Mouse (Mus musculus): Measurements from ENCODE around the gene Notch2.
"Not testable (repeated sequence)": the region's sequence is repeated elsewhere in the genome, so short reads cannot be mapped to it uniquely, and the experiment has no call there.

Gene Notch2

DNA sequence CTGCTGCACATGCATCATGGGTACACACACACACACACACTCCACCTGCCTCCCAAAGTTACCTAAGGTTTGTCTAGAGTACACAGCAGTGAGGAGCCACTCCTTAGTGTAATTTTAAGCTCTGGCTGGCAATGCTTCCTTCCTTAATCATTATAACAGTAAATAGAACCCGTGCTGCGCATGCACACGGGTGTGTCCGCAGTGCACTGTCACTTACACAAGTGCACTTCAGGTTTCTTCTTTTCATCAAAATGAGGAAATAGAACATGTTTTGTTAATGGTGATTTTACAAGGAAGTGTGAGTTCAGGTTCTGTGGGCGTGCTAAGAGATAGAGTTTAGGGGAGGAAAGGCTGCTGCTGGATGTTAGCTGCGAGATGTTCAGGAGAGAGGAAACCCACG lies 17.8 kb downstream of the Notch2 start:
- in situ Hi-C loops (cut with MseI, MboI), result no loop called here

DNA sequence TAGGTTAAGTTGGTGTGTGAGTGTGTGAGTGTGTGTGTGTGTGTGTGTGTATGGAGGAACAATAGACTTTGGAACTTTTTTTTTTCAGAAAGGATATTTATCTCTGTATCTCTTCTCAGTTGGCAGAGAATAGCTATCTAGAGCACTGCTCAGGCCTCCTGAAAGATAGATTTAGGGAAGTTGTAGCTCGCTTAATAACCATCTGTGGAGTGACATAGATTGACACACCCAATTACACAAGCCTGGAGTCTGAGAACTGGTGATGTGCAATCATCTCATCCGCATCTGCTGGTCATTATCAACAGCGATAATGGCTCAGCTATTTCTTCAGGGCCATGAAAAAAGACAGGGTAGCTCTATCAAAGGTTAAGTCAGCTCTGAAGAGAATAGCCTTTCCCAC lies 18.9 kb downstream of the Notch2 start:
- in situ Hi-C loops (cut with MseI, MboI), result no loop called here

DNA sequence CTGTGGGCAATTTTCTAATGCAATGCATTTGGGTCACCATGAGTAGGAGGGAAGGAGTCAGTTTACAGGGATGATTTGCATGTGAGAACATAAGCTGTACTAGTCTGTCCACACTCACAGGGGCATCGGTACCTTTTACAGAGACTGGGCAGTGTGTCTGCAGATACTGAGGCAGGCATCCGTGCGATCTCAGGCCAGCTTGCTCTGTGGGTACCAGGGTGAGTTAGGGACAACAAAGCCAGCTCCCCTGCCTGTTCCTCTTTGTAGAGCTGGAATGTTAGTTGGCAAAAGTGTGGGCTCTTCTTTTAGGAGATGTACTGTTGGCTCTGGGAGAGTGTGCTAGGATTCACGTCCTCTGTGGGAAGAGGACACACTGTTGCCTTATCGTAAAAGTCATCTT lies 19.6 kb downstream of the Notch2 start:
- in situ Hi-C loops (cut with MseI, MboI), result no loop called here

DNA sequence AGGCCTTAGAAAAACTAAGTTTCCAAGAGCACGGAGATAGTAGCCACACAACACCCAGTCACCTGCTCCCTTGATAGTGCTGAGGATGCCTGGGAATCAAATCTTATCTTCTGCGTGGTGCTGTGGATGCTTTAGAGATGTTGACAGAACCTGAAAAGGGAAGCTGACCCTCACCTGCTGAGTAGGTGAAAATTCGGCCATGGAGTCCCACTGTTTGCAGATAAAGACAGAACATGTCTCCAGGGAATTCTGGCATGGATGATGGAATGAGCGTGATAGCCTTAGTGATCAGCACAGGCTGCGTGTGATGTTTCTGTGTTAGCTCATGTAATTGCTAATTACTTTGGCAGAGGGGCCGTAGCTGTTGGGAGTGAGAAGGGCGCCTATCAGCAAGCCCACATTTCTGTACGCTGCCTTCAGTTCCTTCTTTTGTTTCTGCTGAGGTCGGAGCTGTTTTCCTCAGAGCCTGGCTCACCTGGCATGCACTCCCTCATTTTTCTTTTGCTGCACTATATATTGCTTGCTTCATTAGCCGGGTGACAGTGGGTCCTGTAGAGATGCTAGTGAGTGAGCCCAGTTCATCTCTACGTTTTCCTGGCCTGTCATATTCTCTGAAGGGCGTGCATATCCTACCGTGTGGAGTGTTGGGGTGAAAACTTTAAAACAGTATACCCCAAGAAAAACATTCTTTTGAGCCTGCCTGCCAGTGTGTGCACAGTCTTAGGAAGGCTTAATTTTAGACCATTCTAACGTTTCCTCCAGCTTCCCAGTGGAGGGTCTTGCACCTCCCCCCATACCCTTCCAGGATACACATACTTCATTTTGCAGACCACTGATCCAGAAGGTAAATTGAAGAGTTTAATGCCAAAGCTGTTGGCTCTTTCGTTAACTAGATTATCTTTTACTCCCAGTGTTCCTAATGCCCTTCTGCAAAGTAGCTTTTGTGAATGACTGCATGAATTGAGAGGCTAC lies 21.6 kb downstream of the Notch2 start:
- in situ Hi-C loops (cut with MseI, MboI), result no loop called here

DNA sequence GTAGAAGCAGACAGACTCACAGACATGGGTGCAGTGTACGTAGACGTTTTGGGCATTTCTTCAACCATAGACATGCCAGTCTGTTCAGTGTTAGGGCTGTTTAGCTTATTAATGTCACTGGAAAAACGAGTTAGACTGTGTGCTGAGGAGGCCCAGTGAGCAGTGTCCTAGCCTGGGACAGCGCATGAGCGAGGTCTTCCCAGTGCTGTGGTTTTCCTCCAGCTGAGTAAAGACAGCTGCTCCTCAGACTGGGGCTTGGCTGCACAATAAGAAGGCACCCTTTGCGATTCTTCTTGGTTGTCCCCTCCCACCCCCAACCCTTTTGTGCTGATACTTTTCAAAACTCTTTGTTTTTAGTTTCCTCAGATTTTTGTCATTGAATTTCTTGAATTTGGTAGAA lies 22.8 kb downstream of the Notch2 start:
- in situ Hi-C loops (cut with MseI, MboI), result no loop called here

DNA sequence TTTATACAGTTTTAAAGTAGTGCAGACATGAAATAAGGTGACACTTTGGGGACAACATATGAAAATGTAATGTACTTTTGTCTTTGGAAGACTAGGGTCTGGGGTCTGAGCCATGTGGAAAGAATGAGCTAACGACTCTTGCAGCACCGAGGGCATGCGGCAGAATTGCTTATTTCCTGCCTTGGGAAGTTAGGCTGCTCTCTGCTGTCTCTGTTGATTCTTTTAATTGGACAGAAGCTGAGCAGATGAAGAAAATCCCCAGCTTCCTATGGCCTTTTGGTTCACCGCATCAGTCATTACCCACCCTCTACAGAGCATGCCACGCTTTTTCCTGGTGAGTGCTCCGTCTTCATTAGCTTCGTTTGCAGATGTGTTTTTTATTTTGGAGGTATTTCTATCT lies 23.8 kb downstream of the Notch2 start:
- in situ Hi-C loops (cut with MseI, MboI), result no loop called here

DNA sequence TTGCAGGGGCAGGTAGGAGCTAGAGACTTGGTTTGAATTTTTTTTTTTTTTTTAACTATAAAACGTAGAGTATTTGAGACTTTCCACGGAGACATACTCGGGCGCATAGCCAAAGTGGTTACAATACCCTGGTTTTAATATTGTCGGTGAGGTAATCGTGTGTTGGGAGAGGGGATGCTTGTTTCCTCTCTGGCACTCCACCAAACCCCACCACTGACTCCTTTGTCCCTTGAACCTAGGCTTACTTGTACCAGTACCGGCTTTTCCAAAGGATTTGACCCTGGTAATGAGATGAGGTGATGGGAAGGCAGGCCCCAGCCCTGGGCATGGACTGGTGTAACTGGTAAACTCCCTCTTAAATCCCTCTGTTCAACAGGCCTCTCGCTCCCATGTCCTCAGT lies 25.3 kb downstream of the Notch2 start:
- in situ Hi-C loops (cut with MseI, MboI), result no loop called here

DNA sequence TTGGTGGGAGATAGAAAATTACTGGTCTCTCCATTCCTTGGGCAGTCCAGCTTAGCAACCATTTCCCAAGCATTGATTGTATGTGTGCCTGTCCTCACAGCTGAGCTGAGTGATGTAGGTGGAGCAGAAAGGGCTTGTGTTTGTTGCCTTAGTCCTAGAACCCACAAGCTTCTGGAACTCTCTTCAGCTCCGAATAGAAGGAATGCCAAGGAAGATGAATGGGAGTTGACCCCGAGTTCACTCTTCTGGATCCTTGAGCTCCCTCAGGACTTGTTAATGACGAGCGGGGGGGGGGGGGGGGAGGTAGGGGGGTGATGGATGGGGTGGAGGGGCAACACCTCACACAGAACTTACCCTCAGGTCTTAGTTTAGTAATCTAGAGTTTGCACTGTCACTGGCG lies 25.9 kb downstream of the Notch2 start:
- in situ Hi-C loops (cut with MseI, MboI), result no loop called here

DNA sequence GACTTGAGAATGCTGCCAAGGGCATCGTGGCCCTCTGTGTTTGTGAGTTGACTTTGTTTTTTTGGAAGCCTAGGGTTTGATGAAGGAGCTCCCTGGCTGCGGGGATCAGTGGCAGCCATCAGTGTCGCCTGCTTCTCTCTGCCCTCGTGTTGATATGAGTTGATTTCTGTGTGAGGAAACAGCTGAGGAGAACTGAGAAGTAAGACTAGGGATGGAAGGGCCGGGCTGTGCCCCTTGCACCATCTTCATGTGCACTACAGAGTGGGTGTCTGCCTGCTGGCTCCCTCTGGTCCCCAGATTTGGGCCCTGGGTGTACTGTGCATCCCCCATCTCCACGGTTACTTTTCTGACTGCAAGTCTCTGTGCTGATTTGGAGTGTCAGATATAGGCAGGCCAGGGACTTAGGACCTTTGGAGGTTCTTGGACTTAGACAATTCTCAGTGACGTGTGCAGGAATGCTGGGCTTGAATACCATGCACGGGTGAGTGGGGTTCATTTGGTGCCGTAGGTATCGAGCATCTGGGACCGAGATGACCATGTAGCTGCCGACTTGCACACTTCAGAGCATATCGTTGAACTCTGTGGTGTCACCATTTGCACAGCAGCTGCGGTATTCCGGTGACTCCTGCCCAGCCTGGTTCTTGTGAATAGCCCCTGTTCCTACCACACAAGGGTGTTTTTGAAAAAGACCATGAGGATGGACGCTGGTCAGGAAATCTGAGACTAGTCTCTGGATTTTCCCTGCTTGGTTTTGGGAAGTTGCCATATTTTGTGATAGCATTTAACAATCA lies 26.5 kb downstream of the Notch2 start:
- in situ Hi-C loops (cut with MseI, MboI), result no loop called here

DNA sequence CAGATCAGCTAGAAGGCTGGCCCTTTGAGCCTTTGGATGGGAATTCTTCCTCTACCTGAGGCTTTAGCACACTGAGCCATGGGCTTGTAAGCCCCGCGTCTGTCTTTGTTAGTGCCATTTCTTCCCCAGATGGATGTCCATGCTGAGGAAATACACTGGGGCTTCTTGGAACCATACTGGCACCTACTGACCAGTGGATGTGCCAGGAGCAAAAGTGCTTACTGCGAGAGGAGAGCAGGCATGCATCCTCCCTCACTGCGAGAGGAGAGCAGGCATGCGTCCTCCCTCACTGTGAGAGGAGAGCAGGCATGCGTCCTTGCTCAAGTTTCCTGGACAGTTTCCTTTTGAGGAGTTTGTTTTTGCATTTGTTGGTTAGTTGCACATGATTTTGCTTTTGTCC lies 27.5 kb downstream of the Notch2 start:
- in situ Hi-C loops (cut with MseI, MboI), result no loop called here

DNA sequence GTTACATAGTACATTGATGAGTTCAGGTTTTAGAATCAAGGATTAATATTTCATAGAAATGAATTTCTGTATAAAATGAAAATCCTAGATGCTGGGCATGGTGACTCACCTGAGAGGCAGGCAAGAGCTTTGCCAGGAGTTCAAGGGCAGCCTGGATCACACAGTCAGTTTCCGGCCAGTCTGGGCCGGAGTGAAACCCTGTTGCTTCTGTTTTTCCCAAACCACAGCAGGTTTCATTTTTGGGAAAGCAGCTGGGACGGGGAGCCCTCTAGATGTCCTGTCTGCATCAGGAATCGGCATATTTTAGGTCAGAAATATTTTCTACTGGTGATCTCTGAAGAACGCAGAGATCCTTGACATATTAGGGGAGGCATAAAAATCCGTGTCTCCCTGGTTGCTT lies 29.0 kb downstream of the Notch2 start:
- in situ Hi-C loops (cut with MseI, MboI), result no loop called here

DNA sequence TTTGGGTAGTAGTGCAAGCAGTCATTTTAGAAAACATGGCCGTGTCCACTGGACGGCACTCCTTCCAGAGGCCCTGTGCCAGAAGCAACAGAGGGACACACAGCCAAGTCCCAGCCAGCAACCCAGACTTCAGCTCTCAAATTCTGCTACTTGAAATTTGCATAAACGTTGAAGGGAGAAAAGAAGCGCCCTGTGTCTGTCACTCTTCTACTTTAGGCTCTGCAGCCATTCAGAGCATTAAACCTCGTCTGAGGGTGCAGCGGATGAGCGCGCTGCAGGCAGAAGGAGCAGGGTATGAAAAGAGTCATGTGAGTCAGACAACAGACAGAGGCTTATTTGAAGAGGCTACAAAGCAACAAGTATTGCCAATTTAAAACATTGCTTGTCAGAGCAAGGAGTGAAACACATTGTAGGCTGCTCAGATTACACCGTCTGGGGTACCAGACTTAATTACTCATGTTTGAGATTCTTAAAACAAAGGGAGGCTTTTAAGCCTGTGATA lies 29.7 kb downstream of the Notch2 start:
- in situ Hi-C loops (cut with MseI, MboI), result no loop called here

DNA sequence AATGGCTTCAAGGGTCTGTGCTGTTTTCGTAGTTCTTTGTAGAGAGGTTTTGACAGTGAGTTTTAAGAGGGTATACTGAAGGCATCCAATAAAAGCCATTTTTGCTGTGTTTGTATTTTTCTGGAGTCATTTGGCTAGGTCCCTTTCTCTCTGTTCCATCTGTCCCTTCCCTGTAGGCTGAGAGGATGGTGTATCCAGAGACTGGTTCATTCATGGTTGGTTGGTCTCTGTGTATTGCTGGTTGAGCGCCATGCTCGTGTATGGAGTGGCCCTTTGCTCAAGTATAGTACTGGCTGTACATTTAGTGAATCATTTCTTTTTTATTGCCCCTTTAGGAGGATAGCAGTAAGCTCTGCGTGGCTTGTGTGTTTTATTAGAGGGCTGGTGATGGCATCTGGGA lies 30.3 kb downstream of the Notch2 start:
- in situ Hi-C loops (cut with MseI, MboI), result no loop called here

DNA sequence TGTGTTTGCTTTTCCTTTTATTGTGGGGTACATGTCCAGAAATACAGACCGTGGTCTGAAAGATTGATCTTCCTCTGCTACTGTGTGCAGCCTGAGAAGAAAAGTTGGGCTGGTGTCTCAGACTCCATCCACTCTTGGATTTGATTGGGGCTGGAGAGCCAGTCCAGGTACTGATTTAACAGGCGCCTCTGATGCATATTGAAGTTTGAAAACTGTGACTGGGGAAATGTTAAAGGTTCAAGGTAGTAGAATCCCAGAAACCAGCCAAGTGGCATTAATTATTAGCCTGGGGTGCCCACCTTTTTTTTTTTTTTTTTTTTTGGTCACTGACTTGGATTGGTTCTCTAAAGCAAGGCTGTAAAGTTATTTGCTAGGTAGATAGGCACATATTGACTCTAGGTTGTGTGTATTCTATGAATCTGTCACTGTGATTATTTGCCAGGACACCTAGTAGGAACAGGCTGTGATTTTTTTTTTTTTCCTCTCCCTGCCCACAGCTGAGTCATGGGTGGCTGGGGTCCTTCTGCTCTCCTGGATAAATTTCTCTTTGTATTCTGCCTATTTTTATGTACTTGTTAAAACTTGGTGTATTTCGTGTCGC lies 31.5 kb downstream of the Notch2 start:
- in situ Hi-C loops (cut with MseI, MboI), result no loop called here

DNA sequence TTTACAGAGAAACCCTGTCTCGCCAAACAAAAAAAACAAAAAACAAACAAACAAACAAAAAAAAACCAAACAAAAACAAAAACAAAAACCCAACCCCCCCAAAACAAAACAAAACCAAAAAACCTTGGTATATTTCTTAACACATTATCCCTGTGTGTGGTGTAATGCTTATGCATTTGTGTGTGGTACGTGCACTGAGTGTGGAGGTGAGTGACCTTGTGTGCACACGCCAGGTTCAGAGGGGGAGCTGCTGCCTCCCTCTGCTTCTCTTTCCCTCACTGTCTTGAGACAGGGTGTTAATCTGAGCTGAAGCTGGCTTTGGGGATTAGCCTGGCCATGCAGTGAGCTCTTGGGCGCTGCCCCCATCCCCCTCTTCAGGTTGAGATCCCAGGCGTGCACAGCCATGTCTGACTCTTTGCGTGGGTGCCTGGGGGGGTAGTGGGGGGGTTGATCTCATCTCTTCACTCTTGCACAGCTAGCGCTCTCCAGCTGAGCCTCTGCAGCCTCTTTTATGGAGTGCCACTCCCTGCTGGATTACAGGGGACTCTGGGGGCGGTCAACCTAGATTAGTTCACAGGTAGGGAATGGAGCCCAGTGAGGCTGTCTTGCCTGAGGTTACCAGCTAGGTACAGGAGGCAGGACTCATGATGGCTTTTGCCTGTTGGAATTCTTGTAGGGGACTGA lies 32.3 kb downstream of the Notch2 start:
- in situ Hi-C loops (cut with MseI, MboI), result no loop called here

DNA sequence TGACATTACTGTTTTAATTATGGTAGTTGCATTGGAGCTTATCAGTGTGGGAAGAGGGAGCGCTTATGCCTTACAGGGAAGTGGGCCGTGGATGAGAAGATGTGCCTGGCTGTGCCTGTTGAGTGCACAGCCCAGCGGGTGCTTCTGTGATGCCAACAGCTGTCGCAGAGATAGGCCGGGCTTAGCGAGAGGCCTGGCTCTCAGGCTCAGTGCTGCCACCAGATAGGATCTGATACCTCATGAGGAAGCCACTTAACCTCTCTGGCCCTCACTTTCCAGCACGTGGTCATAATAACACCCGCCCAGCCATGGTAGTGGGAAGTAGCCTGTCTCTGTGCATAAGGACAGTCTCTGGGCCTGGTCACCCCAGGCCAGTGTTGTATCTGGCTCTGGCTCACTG lies 33.0 kb downstream of the Notch2 start:
- in situ Hi-C loops (cut with MseI, MboI), result no loop called here

DNA sequence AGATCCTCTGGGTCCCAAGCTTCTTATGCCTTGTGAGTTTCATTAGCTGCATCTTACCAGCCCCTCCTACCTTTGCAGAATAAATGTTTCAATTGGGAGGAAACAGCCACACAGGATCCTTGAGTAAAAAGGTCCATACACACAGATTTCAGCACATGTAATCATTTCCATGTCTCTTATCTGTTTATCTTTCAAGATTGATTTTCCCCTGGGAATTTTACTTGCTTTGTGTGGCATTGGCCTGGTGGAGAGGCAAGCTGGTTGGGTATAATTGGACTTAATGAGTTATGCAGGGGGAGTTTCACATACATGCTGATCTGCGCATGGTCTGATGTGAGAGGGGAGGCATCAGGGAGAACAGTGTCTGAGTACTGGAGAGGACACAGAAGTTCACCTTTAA lies 36.3 kb downstream of the Notch2 start:
- in situ Hi-C loops (cut with MseI, MboI), result no loop called here

DNA sequence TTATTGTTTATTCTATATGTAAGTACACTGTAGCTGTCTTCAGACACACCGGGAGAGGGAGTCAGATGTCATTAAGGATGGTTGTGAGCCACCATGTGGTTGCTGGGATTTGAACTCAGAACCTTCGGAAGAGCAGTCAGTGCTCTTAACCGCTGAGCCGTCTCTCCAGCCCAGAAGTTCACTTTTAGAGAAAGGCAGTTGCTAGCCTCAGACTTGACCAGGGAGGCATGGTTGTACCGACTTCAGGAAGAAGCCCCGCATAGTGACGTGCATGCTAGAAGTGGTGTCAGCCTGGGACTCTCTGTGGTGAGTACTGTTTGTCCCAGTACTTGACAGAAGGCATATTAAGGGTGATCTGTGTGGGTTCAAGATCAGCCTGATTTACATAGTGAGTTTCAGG lies 36.8 kb downstream of the Notch2 start:
- in situ Hi-C loops (cut with MseI, MboI), result not testable (repeated sequence)

DNA sequence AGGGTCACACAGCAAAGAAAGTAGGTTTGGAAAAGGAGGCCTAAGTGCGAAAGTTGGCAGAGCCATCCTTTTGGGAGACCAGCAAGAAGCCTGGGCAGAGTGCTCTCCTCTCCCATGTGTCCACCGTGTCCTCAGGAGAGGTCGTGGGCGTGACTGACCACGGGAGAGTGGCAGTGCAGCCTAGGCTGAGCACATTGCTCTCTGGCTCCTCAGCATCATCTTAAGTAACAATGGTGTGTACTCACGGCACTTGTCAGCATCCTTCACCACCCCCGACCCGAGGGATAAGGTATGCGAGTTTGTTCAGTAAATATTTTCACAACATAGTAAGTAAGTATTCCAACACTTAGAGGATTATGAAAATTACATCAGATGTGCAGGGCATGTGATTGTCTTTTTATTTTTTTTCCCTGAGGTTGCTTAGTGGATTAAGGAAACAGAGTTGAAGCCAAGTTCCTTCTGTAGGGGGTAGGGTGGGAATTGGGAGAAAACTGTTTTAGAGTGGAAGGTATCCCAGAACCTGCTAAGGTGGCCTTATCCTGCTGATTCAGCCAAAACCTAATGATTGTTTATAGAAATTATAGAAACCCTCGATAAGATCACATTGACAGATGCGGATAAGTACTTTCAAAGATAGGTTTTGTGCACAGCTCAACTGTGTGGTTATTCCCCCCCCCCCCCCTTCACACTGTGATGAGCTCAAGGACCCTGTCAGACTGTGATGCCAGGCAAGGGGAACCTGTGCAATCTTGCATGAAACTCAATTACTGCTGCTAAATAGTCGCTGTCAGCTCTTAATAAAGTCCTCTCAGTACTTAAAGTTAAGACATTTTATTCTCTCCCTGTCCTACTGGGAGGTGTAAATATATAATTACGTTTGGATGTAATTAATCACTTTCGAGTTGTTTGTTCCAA lies 37.4 kb downstream of the Notch2 start:
- in situ Hi-C loops (cut with MseI, MboI), result no loop called here

DNA sequence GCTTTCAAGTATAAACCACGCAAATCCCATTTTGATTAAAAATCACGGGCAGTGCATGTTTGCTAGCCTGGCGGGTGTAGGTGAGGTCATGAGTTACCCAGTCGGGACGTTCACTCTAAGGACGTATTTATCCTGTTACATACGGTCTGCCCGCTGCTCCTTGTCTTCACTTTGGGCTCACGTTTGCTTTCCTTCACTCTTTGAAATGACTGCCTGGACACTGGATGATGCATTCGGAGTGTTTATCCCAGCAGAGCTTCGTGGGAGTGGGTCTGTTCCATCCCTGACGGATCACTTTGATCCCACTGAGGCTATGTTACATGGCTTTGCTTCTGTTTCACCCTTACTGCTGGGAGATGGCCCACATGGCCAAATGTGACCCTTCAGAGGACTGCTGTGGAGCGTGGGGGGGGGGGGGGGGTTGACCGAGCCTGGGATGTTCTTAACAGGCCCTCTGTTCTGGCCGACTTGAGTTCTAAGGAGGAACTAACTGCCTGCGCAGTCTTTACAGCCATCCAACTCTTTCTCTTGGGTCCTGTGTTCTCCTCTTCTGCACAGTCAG lies 38.2 kb downstream of the Notch2 start:
- in situ Hi-C loops (cut with MseI, MboI), result no loop called here

All from mouse trophoblast stem cell (cell line).